ENCODE assay signal across 29 mouse cellular contexts in the genomic region with DNA sequence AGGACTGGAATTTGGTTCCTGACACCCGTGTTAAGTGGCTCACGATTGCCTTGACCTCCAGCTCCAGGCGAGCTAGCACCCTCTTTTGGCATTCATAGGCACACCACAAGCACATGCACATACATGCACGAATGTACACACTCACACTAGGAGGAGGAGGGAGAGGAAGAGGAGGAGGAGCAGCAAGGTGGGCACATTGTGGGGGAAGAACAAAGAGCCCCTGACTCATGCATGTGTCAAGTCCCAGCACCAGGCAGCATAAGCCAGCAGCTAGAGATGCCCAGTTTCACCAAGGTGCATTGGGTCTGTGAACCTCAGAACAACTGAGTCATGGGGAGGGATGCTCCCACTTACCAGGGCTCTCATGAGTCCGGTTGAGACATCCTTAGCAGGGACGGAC. TPM values are rescaled to one million over a fixed set of nuclear protein-coding genes. Genes with fewer than 3 reads are reported as not detected.
DNase-seq lines count a peak whose midpoint lies in the region; ATAC-seq and TF ChIP-seq lines count a peak whose summit lies in the region.
"Had no signal": no experiment of that assay in that cellular context is flagged by ENCODE, and none has a peak within 500 bp of the region (broad histone marks: within the 10 kb centered on the region; RNA-seq: fewer than 3 reads in every experiment).

No protein-coding gene starts in this region.

- no peaks in the 10 kb centered on the region for H3K9me3 ChIP-seq in hindbrain, embryonic 13.5 days
- no peaks in the 10 kb centered on the region for H3K9me3 ChIP-seq in hindbrain, embryonic 16.5 days (ENCODE audit: control insufficient read depth, low read length)
- no peaks in the 10 kb centered on the region for H3K9me3 ChIP-seq in embryonic facial prominence, embryonic 10.5 days
- no peaks in the 10 kb centered on the region for H3K9me3 ChIP-seq in embryonic facial prominence, embryonic 13.5 days
- H3K9me3 ChIP-seq in limb, embryonic 11.5 days (ENCODE audit: control insufficient read depth, low read length): no peaks in the 10 kb centered on the region
- H3K9me3 ChIP-seq: kidney, embryonic 15.5 days; limb, embryonic 15.5 days; liver, embryonic 13.5 days; midbrain, embryonic 12.5 days had no signal

- WGBS in hindbrain, embryonic 13.5 days: 17% methylated on average over 6 of the region's 6 CpGs
- WGBS in hindbrain, embryonic 16.5 days: 10% methylated on average over 6 of the region's 6 CpGs
- WGBS in embryonic facial prominence, embryonic 10.5 days: 17% methylated on average over 6 of the region's 6 CpGs
- 18% methylated on average over 6 of the region's 6 CpGs for WGBS in embryonic facial prominence, embryonic 13.5 days
- 10% methylated on average over 6 of the region's 6 CpGs for WGBS in limb, embryonic 11.5 days

- peaks cover 93% of the 10 kb centered on the region for H3K27me3 ChIP-seq in hindbrain, embryonic 13.5 days
- peaks cover 30% of the 10 kb centered on the region for H3K27me3 ChIP-seq in hindbrain, embryonic 16.5 days (replicated peaks; ENCODE audit: control insufficient read depth, insufficient read depth, low read length)
- H3K27me3 ChIP-seq in embryonic facial prominence, embryonic 10.5 days (replicated peaks; ENCODE audit: low read depth, poor library complexity, severe bottlenecking): peaks cover 98% of the 10 kb centered on the region
- H3K27me3 ChIP-seq in embryonic facial prominence, embryonic 13.5 days: peaks cover 58% of the 10 kb centered on the region
- H3K27me3 ChIP-seq in limb, embryonic 11.5 days (ENCODE audit: control insufficient read depth, insufficient read depth, low read length): peaks cover 10% of the 10 kb centered on the region

- H3K4me2 ChIP-seq in hindbrain, embryonic 13.5 days: no peak overlapping the region
- H3K4me2 ChIP-seq in hindbrain, embryonic 16.5 days (ENCODE audit: low read length): no peak overlapping the region
- H3K4me2 ChIP-seq in embryonic facial prominence, embryonic 13.5 days: no peak overlapping the region
- no peak overlapping the region for H3K4me2 ChIP-seq in limb, embryonic 11.5 days (ENCODE audit: low read depth, severe bottlenecking)
- H3K4me2 ChIP-seq: kidney, embryonic 15.5 days; limb, embryonic 15.5 days; liver, embryonic 13.5 days; midbrain, embryonic 12.5 days had no signal

- intact Hi-C loops in gastrocnemius, adult 2 months (cut with DNase I): no loop called here

- peaks cover 68% of the 10 kb centered on the region for H3K4me1 ChIP-seq in hindbrain, embryonic 13.5 days (replicated peaks)
- peaks cover 47% of the 10 kb centered on the region for H3K4me1 ChIP-seq in hindbrain, embryonic 16.5 days (ENCODE audit: control insufficient read depth, insufficient read depth, low read depth, low read length)
- peaks cover 72% of the 10 kb centered on the region for H3K4me1 ChIP-seq in embryonic facial prominence, embryonic 10.5 days
- peaks cover 66% of the 10 kb centered on the region for H3K4me1 ChIP-seq in embryonic facial prominence, embryonic 13.5 days
- peaks cover 67% of the 10 kb centered on the region for H3K4me1 ChIP-seq in limb, embryonic 11.5 days (ENCODE audit: control insufficient read depth, insufficient read depth, low read length)

- DNase-seq in embryonic facial prominence, embryonic 10.5 days (ENCODE audit: low spot score): no peak
- DNase-seq in limb, embryonic 11.5 days (ENCODE audit: low spot score): no peak
- no peak for DNase-seq in gastrocnemius, adult 2 months
- DNase-seq in thymus, postnatal 25 days: no peak
- no peak for DNase-seq in frontal cortex, postnatal 36 days (ENCODE audit: low spot score in 2 of 2)
- DNase-seq: adrenal gland, postnatal 25 days; B cell, adult 2 months; cerebellum, adult 11-12 months; cerebellum, adult 9-11 months; gastrocnemius, postnatal 10 days; heart, postnatal 36 days; kidney, adult 11 months; liver, embryonic 13.5 days; lung, adult 18-20 months; lung, postnatal 4 days had no signal

- H3K27ac ChIP-seq in hindbrain, embryonic 13.5 days: peak overlapping the region; percentile 89
- no peak overlapping the region for H3K27ac ChIP-seq in hindbrain, embryonic 16.5 days (ENCODE audit: low read depth, low read length)
- H3K27ac ChIP-seq in embryonic facial prominence, embryonic 10.5 days (replicated peaks): peak overlapping the region; percentile 84; the same call in 1 of the 2 replicates
- H3K27ac ChIP-seq in embryonic facial prominence, embryonic 13.5 days: no peak overlapping the region
- H3K27ac ChIP-seq in limb, embryonic 11.5 days (replicated peaks; ENCODE audit: low read depth, low read length): peak overlapping the region; percentile 33; the same call in 1 of the 2 replicates
- H3K27ac ChIP-seq in gastrocnemius, adult 2 months: no peak overlapping the region
- H3K27ac ChIP-seq: kidney, embryonic 15.5 days; limb, embryonic 15.5 days had no signal

- TF ChIP-seq CTCF in gastrocnemius, adult 2 months (IDR thresholded peaks at IDR 0.05): no peak

- ATAC-seq in hindbrain, embryonic 13.5 days (ENCODE audit: low FRiP score): no peak
- ATAC-seq in hindbrain, embryonic 16.5 days: no peak
- no peak for ATAC-seq in embryonic facial prominence, embryonic 13.5 days (ENCODE audit: insufficient number of reproducible peaks, insufficient read depth, low FRiP score, low TSS enrichment, low read depth)
- no peak for ATAC-seq in limb, embryonic 11.5 days (ENCODE audit: insufficient number of reproducible peaks, low FRiP score, low TSS enrichment, low read depth)
- ATAC-seq: forebrain, embryonic 16.5 days; inflammation-experienced regulatory T-cells, adult 6 months; lung, postnatal 0 days had no signal

- no peak overlapping the region for H3K4me3 ChIP-seq in hindbrain, embryonic 13.5 days
- no peak overlapping the region for H3K4me3 ChIP-seq in hindbrain, embryonic 16.5 days (ENCODE audit: low read length)
- no peak overlapping the region for H3K4me3 ChIP-seq in embryonic facial prominence, embryonic 10.5 days
- no peak overlapping the region for H3K4me3 ChIP-seq in embryonic facial prominence, embryonic 13.5 days
- no peak overlapping the region for H3K4me3 ChIP-seq in limb, embryonic 11.5 days (ENCODE audit: low read depth, low read length)
- H3K4me3 ChIP-seq in gastrocnemius, adult 2 months: no peak overlapping the region
- H3K4me3 ChIP-seq: kidney, embryonic 15.5 days; limb, embryonic 15.5 days; liver, embryonic 13.5 days; midbrain, embryonic 12.5 days had no signal

- no peak overlapping the region for H3K9ac ChIP-seq in hindbrain, embryonic 13.5 days
- no peak overlapping the region for H3K9ac ChIP-seq in hindbrain, embryonic 16.5 days (ENCODE audit: low read depth, low read length)
- peak overlapping the region; percentile 12; the same call in 1 of the 2 replicates for H3K9ac ChIP-seq in embryonic facial prominence, embryonic 13.5 days
- H3K9ac ChIP-seq in limb, embryonic 11.5 days (ENCODE audit: low read length): no peak overlapping the region
- H3K9ac ChIP-seq: kidney, embryonic 15.5 days; limb, embryonic 15.5 days; liver, embryonic 13.5 days; midbrain, embryonic 12.5 days had no signal

- no peaks in the 10 kb centered on the region for H3K36me3 ChIP-seq in hindbrain, embryonic 13.5 days
- no peaks in the 10 kb centered on the region for H3K36me3 ChIP-seq in hindbrain, embryonic 16.5 days (ENCODE audit: control insufficient read depth, insufficient read depth, low read length)
- no peaks in the 10 kb centered on the region for H3K36me3 ChIP-seq in embryonic facial prominence, embryonic 10.5 days (replicated peaks)
- H3K36me3 ChIP-seq in embryonic facial prominence, embryonic 13.5 days: no peaks in the 10 kb centered on the region
- no peaks in the 10 kb centered on the region for H3K36me3 ChIP-seq in limb, embryonic 11.5 days (ENCODE audit: control insufficient read depth, insufficient read depth, low read length)
- H3K36me3 ChIP-seq: kidney, embryonic 15.5 days; limb, embryonic 15.5 days; liver, embryonic 13.5 days; midbrain, embryonic 12.5 days had no signal

RNA-seq across cellular contexts. Expression of a gene that starts 56.5 kb away (rescaled TPM):
- 6.3 and 6.7 TPM in 2 replicates for polyA plus RNA-seq in hindbrain, embryonic 13.5 days (2015; fragmentation: Nextera tagmentation; extraction: Ambion mirVana)
- 3.3 and 3.5 TPM in 2 replicates for polyA plus RNA-seq in hindbrain, embryonic 16.5 days (2015; fragmentation: Nextera tagmentation; extraction: Ambion mirVana)
- polyA plus RNA-seq in embryonic facial prominence, embryonic 10.5 days (2016; fragmentation: Nextera tagmentation; extraction: Ambion mirVana): 0.85 and 0.99 TPM in 2 replicates
- polyA plus RNA-seq in embryonic facial prominence, embryonic 13.5 days (2015; fragmentation: Nextera tagmentation; extraction: Ambion mirVana): 0.55 TPM in 2 replicates
- 10.2 and 10.6 TPM in 2 replicates for polyA plus RNA-seq in limb, embryonic 11.5 days (2014; fragmentation: Nextera tagmentation; extraction: Ambion mirVana)
- total RNA-seq in gastrocnemius, adult 2 months (2021): under 1 TPM; 0.18 to 0.25 TPM
- total RNA-seq: adrenal gland, adult 18-20 months; monocyte, adult 5-6 weeks had no signal
- polyA plus RNA-seq: forebrain, embryonic 16.5 days; gonadal fat pad, adult 2 months; inflammation-experienced regulatory T-cells, adult 6 months; liver, embryonic 13.5 days; lung, postnatal 0 days; stomach, embryonic 14.5 days; thymus, postnatal 0 days had no signal

Comparison
In these comparisons a context has a peak if more than half of its experiments do, and no peak if none do; other contexts are left out.
1. H3K27ac ChIP-seq: peak in hindbrain, embryonic 13.5 days (single experiment), embryonic facial prominence, embryonic 10.5 days (single experiment) and limb, embryonic 11.5 days (single experiment); none in hindbrain, embryonic 16.5 days (single experiment), embryonic facial prominence, embryonic 13.5 days (single experiment) and gastrocnemius, adult 2 months (single experiment).